Mouse (Mus musculus): ENCODE results near the gene Gpx5.
A peak's percentile ranks its signal among the peaks of the same experiment; 100 is the strongest.
"Not testable (repeated sequence)": the region's sequence is repeated elsewhere in the genome, so short reads cannot be mapped to it uniquely, and the experiment has no call there.

The Gpx5 gene

DNA sequence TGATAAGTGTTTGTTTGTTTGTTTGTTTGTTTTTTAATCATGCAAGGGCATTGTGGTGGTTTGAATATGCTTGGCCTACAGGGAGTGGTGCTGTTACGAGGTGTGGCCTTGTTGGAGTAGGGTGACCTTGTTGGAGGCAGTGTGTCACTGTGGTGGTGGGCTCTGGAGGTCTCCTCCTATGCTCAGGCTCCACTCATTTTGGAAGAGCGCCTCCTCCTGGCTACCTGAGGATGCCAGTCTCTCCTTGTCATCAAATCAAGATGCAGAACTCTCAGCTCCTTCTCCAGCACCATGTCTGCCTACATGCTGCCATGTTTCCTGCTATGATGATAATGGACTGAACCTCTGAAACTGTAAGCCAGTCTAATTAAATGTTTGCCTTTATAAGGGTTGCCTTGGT, 26.8 kb downstream of the Gpx5 start:
- DNase-seq (ENCODE audit: low read depth, low spot score) = peak; percentile 82

- peak; percentile 83 for DNase-seq (ENCODE audit: low read depth, low spot score)
Observed at GRCm38 (mm10) chr13:21264366-21264765, 28.2 kb downstream of the Gpx5 start.

DNA sequence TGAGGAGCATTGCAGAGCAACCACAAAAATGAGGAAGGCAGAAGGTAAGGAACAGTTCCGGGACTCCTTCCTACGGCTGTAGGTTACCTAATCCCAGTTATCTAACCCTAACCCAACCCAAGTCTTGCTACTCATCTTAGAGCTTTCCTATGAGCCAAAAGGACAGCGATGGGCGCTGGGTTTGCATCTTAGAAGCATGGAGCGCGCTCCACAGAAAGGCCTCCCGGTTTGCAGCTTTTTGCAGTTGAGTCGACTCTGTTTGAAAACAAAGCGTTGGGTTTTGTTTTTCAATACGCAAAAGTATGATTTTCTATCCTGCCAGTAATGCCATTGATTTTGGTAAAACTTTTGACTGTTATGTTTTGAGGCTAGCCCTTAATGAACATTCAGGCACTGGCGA, 28.6 kb downstream of the Gpx5 start:
- DNase-seq (ENCODE audit: low read depth, low spot score) = peak; percentile 35

- no peak for DNase-seq (ENCODE audit: low read depth, low spot score)
Observed at GRCm38 (mm10) chr13:21262787-21263461, 29.6 kb downstream of the Gpx5 start.

DNA sequence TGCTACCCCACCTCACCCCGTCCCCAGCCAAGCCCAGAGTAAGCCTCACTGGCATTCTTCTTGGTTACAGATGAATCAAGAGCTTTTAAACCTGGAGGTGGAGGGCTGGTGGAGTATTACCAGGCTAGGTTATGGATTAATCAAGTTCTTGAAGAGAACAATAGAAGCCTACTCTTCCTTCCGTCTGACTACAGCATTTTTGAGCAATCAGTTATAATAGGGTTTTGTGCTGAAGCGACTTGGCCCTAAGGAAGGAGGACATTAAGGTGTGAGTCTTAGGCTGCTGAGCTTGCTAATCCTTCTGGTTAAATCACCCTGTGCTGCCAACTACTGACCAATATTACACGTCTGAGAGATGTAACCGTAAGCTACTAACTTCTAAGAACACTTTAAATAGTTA, 32.2 kb downstream of the Gpx5 start:
- DNase-seq (ENCODE audit: low read depth, low spot score) = no peak

DNA sequence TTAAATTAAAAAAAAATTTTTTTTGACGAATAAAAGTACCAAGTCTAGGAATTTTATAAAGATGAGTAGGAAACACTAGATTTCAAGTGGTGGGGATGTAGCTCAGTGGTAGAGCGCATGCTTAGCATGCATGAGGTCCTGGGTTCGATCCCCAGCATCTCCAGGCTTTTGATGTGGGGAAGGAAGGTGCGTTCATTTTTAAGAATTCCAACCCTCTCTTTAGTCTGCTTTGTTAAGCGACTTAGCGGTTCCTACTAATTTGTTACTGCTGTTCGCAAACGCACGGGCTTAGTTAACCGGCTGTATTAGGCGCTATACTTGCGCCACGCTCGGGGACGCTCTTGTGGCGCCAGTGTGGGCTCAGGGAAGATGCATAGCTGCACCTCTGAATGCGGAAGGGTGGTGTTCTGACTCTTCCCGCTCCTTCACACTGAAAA, 32.8 kb downstream of the Gpx5 start:
- DNase-seq (ENCODE audit: low read depth, low spot score) = peak; percentile 86

DNA sequence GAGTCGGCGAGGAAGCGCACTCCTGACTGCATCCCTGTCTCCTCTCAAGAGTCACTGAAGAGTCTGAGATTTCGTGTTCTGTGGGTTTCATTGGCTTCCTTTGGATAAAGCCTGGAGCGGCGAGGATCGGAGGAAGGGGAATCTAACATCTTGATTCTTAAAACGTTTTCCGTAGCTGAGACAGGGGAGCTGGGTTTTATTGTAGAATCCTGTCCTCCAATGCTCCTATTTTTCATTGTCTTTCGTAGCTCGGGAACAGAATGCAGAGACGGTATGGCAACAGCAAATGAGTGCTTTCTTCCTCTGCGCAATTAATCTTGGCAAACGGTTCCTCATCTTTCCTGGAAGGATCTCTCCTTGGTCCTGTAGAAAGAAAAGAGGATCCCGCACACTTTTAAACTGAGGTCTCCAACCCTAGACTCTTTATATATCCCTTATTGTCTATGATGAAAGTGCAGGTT, 33.3 kb downstream of the Gpx5 start:
- DNase-seq (ENCODE audit: low read depth, low spot score) = no peak

- peak; percentile 51 for DNase-seq (ENCODE audit: low read depth, low spot score)
Observed at GRCm38 (mm10) chr13:21258524-21258923, 34.0 kb downstream of the Gpx5 start.

DNA sequence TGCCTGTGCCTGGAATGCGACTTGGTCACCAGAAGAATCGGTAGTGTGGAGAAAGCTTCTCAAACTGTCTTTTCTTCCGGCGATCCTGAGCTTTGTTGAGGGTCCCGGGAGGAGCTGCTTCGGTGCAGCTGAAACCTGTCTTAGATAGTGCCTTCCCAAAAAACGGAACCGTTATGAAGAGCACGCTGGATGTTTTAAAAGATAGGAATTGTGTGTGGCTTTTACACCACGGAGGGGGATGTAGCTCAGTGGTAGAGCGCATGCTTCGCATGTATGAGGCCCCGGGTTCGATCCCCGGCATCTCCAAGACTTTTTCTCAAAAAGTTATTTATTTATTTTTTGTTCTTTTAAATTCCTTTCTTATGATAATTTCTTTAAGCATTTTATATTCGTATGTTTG, 38.5 kb downstream of the Gpx5 start:
- DNase-seq (ENCODE audit: low read depth, low spot score) = peak; percentile 83

DNA sequence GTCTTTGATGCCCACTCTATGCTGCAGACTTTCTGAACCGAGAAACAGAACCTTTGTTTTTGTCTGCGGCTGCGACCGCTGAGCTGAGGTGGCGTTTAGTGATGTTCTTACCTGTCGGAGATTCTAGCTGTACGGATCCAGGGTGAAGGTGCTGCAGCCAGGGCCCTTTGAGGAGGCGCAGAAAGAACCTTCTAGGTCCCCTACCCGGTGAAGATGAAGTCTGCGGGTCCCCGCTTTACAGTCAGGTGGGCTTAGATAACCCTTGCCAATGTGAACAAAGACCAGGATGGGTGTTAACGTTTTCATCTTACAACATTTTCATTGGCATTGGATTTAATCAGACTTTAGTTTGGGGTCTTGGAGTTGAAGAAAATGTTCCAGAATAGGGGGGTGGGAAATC, 39.0 kb downstream of the Gpx5 start:
- peak; percentile 32 for DNase-seq (ENCODE audit: low read depth, low spot score)

DNA sequence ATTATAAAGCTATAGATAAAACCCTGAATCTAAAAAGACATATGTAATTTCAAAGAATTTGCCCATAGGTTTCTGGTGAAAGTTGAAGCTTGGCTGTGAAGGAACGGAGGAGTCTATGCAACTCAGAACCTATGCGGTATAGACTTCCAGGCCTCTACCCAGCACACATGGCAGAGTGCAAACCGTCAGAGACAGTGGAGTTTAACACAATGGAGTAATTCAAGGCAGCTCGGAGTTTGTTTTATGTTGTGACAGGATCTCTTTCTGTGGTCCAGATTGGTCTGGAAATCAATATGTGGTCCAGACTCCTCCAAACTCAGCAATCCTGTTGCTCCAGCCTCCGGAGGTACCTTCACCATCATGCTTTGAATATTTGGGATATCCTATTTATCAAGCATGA, 39.5 kb downstream of the Gpx5 start:
- DNase-seq (ENCODE audit: low read depth, low spot score) = no peak

DNA sequence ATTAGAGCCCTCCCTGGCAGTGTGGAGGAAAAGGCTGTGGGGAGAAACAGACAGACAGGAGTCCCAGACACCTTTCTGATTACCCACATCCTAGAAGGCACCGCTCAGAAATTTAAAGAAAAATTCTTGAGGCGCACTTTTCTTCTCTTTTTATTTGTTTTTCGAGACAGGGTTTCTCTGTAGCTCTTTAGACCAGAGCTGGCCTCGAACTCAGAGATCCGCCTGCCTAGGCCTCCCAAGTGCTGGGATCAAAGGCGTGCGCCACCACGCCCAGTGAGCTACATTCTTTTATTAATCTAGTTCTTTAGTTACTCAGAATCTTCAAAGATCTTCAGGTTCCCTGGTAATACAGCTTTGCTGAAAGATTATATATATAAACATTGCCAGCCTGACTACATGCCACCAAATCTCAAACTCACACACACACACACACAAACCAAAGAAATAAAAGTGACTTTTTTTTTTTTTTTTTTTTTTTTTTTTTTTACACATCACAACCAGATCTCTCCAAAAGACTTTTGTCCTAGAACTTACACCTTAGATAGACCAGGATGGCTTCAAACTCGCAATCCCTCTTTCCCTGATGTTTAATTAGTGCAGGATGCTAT, 42.4 kb downstream of the Gpx5 start:
- peak; percentile 86 for DNase-seq (ENCODE audit: low read depth, low spot score)

- peak; percentile 81 for DNase-seq (ENCODE audit: low read depth, low spot score)
Observed at GRCm38 (mm10) chr13:21249022-21249421, 43.5 kb downstream of the Gpx5 start.

GRCm38 (mm10) chr13:21246276-21246675, 46.3 kb downstream of the Gpx5 start:
- no peak for DNase-seq (ENCODE audit: low read depth, low spot score)

DNA sequence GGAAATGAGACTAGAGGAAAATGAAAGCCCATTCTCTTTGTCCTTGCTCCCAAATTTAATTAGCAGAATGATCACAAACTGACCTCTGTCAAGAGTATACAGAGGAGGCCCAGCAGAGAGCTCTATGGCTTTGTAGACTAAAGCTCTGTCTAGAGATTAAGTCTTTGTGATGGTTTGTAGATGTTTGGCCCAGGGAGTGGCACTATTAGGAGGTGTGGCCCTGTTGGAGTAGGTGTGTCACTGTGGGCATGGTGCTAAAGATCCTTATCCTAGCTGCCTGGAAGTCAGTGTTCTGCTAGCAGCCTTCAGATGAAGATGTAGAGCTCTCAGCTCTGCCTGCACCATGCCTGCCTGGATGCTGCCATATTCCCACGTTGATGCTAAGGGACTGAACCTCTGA, 47.6 kb downstream of the Gpx5 start:
- not testable (repeated sequence) for DNase-seq (ENCODE audit: low read depth, low spot score)

- DNase-seq (ENCODE audit: low read depth, low spot score) = no peak
Observed at GRCm38 (mm10) chr13:21244089-21244488, 48.4 kb downstream of the Gpx5 start.

- no peak for DNase-seq (ENCODE audit: low read depth, low spot score)
Observed at GRCm38 (mm10) chr13:21243196-21243595, 49.3 kb downstream of the Gpx5 start.

DNA sequence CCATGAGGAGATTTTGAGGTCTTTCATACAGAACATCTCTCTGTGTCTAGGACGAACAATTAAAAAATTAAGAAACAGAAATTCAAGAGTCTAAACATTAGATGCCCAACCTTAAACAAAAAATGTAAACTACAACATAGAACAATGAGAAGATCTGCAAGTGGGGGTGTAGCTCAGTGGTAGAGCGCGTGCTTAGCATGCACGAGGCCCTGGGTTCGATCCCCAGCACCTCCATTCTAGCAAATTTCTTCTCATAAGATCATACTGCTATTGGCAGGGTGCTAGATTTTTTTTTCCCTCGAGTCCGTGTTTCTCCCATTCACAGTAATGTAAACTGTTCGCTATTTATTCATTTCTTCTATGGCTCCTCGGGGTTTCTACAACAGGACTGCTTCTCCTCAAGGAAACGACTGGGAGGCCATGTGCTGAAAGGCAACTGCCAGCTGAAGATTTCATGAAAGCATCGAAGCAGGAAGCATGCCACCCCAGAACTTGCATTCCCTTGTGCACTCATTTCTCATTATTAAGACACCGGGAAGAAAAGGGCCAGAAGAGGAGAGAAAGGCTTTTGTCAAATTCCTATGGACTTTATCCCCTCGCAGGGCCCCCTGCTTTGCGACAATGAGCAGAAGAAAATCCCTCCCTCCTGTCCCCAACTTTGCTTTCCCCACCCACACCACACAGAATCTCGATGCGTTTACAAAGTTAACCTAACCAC, 50.0 kb downstream of the Gpx5 start:
- peak; percentile 71 for DNase-seq (ENCODE audit: low read depth, low spot score)

DNA sequence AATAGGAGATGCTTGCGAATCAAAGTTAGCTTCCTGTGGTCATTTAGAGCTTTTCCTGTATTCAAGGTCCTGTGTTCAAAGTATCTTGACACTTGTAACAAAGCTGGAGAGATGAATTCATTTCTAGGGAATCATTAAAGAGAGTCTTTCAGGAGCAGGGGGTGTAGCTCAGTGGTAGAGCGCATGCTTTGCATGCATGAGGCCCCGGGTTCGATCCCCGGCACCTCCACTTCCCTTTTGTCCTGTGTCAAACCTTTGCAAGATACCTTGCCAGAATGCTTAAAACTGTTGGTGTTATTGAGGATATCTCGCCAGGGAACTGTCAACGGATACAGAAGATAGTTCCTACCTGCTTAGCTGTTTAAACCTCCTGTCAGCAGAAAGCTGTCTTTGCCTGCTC, 51.7 kb downstream of the Gpx5 start:
- DNase-seq (ENCODE audit: low read depth, low spot score) = peak; percentile 91

DNA sequence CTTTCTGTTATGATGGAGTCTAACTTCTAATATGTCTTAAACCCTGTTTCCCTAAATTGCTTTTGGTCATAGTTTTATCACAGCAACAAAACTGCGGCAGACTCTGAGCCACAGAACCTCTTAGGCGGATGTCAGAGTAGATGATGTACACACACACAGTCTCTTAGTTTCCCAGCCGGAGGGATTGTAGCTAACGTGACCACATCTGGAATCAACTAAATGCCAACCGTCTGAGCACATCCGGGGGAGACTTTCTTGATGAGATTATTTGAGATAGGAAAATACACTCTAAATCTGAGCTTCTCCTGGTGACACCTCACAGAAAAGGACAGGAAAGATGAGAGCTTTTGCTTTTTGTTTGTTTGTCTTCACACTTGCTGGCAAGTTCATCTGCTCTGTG, 55.4 kb downstream of the Gpx5 start:
- DNase-seq (ENCODE audit: low read depth, low spot score) = no peak

GRCm38 (mm10) chr13:21236714-21237113, 55.8 kb downstream of the Gpx5 start:
- no peak for DNase-seq (ENCODE audit: low read depth, low spot score)
